Mouse (Mus musculus) kidney, postnatal 36 days (tissue): ENCODE data around the gene Esyt1.

Source experiments
- DNase-seq, 2 experiments: peaks; one replicate each; pipeline ENCODE4 v3.0.0; 2021 to 2022; ENCODE audit warnings: mixed read lengths in 2 of 2

Gene Esyt1

DNA sequence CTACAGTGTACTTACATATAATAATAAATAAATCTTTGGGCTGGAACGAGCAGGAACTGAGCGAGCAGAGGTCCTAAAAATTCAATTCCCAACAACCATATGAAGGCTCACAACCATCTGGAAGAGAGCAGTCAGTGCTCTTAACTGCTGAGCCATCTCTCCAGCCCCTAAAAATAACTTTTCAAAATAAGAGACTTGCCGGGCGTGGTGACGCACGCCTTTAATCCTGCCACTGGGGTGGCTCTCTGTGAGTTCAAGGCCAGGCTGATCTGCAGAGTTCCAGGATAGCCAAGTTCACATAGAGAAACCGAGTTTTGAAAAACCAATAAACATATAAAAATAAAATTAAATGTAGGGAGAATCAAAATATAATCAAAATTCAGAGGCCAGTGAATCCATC is 39.3 kb downstream of the Esyt1 start:
- DNase-seq, result no peak

- no peak for DNase-seq
These were observed 51.3 kb downstream of the Esyt1 start for GRCm38 (mm10) chr10:128474366-128474765.

DNA sequence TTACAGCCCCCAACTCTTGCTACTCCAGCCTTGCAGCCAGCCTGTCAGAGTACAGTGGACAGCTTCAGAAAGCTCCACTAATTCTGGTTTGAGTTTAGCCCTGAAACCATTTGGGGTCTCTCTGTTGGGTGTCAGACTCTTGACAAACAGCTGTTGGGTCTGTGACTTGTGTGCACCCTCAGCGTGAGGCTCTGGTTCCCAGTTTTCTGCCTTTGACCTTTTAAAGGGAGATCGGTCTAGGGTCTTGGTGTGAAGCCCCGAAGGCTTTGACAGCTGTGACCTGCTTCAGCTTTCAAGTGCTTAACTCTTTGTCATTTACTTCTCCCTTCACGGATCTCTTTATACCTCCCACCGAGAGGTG is 65.4 kb downstream of the Esyt1 start:
- no peak for DNase-seq
